Mouse (Mus musculus) small intestine, adult 2 months (tissue): Measurements from ENCODE around the gene Kcnc3. TPM values are rescaled to one million over a fixed set of nuclear protein-coding genes. Genes with fewer than 3 reads are reported as not detected.

Experiments used
- H3K27ac ChIP-seq: fragments of 200-500 bp; 2 replicates; pipeline ENCODE4 v1.5.1; 2012; ENCODE audit warnings: low read depth, low read length, control low read depth, inconsistent platforms; ENCODE audit not compliant: insufficient read depth
- H3K27me3 ChIP-seq: fragments of 200-500 bp; 2 replicates; pipeline ENCODE4 v1.6.1; 2012; ENCODE audit warnings: mild to moderate bottlenecking, moderate library complexity, low read length, inconsistent platforms; ENCODE audit not compliant: control insufficient read depth, insufficient read depth
- H3K36me3 ChIP-seq: fragments of 200-500 bp; 2 replicates; pipeline ENCODE4 v1.6.1; 2012; ENCODE audit warnings: mild to moderate bottlenecking, low read length, control low read depth, inconsistent platforms; ENCODE audit not compliant: control insufficient read depth, insufficient read depth
- H3K4me1 ChIP-seq: fragments of 200-500 bp; 2 replicates; pipeline ENCODE4 v1.6.1; 2012; ENCODE audit warnings: low read length, inconsistent platforms, mixed read lengths; ENCODE audit not compliant: control insufficient read depth, insufficient read depth, insufficient read length
- H3K4me3 ChIP-seq: fragments of 200-500 bp; 2 replicates; pipeline ENCODE4 v1.5.1; 2012; ENCODE audit warnings: low read depth, mild to moderate bottlenecking, control low read depth, inconsistent platforms, low read length, moderate library complexity
- CTCF ChIP-seq: fragments of 200-500 bp; IDR thresholded peaks from 2 replicates; pipeline ENCODE4 v1.5.1; 2012; ENCODE audit warnings: low read depth, mild to moderate bottlenecking, control low read depth, inconsistent platforms, low read length, moderate library complexity, mixed read lengths; ENCODE audit not compliant: insufficient replicate concordance, insufficient read length; ENCODE audit errors: extremely low read depth
- POLR2A ChIP-seq: fragments of 200-500 bp; IDR thresholded peaks from 2 replicates; pipeline ENCODE4 v1.6.1; 2012; ENCODE audit warnings: low read depth, mild to moderate bottlenecking, control low read depth, inconsistent platforms, low read length, moderate library complexity
- WGBS: fragments of 180-500 bp; shearing (Covaris S2); methylation state at CpG from one replicate; pipeline ENCODE4 v1.1.7; 2018; 5-methylcytosine and 5-hydroxymethylcytosine counted together
- polyA plus RNA-seq: library from polyadenylated mRNA; depleted of rRNA; stranded (reverse); fragments of >200 nt; gene quantifications from 2 replicates; pipeline ENCODE4 v1.2.3, GENCODE M21; 2012

The Kcnc3 gene
- polyA plus RNA-seq, 1 experiment: 3.1 TPM

DNA sequence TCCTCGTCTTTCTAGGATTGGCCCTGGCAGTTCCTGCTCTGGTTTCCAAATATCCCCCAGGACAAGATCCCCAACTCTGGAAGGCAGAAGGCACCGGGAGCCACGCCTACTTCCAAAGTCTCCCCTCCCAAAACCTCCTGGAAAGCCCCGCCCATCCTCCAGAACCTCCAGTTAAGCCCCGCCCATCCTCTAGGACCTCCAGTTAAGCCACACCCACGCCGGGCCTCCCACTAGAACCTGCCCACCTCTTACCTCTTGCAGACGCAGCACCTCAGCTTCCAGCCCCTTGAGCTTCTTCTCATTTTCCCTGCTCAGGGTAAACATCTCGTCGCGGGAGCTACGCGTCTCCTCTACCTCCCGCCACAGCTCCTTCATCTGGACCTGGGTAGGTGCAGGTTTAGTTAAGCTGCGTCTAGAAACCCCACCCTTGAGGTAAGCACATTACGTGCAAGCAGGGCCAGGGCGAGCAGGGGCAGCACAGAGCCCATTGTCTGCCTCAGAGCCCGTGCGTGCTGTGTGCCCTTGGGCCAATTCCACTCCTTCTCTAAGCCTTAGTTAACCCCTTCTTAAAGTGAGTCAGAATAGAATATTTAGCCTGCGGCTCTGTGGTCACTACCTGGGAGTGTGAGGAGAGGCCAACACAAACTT lies 23.7 kb downstream of the Kcnc3 start:
- Histone ChIP-seq H3K4me1 (no peaks in the 10 kb centered on the region), H3K4me3 (no peak overlapping the region), H3K27ac (no peak overlapping the region), H3K36me3 (peaks cover 82% of the 10 kb centered on the region), H3K27me3 (no peaks in the 10 kb centered on the region)
- 63% methylated on average over 20 of the region's 20 CpGs for WGBS
- no peak for TF ChIP-seq POLR2A
- TF ChIP-seq CTCF: no peak

DNA sequence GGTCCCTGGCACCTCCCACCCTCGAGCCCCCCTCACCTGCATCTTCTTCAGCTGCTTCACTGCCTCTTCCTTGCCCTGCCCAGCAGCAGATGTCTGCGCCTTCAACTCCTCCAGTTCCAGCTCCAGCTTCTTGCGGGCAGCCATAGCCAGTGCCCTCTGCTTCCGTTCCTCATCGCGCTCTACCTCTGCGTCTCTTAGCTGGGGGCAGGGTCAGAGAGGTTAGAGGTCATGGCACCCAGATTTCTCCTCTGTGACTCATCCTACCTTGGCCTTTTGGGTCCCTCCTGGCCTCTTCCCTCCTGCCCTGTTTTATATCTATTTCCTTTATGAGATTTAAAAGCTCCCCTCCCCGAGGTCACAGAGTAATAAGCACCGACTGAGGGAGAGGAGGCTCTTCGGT lies 24.8 kb downstream of the Kcnc3 start:
- H3K27me3 ChIP-seq: no peaks in the 10 kb centered on the region
- whole genome bisulfite sequencing: 51% methylated on average over 10 of the region's 10 CpGs
- no peaks in the 10 kb centered on the region for H3K4me1 ChIP-seq
- peaks cover 81% of the 10 kb centered on the region for H3K36me3 ChIP-seq
- no peak overlapping the region for H3K27ac ChIP-seq
- TF ChIP-seq CTCF (no peak), POLR2A (no peak)
- no peak overlapping the region for H3K4me3 ChIP-seq

DNA sequence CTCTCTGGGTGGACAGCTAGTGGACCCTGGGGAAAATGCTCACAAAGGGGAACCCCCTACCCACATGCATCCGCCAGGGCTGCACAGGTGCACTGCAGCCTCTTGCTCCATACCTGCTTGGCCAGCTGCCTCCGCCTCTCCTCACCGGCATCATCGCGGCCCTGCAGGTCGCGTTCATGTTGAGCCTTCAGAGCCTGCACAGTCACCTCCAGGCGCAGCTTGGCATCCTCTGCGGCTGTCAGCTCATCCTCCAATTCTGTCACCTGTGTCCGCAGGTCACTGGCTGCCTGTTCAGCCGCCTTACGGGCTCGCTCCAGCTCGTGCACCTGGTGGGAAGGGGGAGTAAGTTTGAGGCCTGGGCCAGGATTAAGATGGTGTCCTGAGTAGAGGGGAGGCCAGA lies 25.5 kb downstream of the Kcnc3 start:
- Histone ChIP-seq H3K27ac (no peak overlapping the region), H3K27me3 (no peaks in the 10 kb centered on the region), H3K4me3 (no peak overlapping the region), H3K36me3 (peaks cover 80% of the 10 kb centered on the region), H3K4me1 (no peaks in the 10 kb centered on the region)
- no peak for TF ChIP-seq CTCF
- TF ChIP-seq POLR2A: no peak
- 85% methylated on average over 14 of the region's 14 CpGs for WGBS

DNA sequence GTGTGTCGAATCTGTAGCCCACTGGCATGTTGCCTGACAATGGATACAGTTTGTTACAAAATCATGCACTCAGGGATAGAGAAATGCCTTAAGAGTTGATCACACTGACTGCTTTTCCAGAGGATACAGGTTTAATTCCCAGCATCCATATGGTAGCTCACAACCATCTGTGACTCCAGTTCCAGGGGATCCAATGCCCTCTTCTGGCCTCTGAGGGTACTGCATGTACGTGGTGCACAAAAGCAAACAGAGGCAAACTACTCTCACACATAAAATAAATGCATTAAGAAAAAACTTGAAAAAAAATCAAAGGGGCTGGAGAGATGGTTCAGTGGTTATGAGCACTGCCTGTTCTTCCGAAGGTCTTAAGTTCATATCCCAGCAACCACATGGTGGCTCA lies 26.6 kb downstream of the Kcnc3 start:
- Histone ChIP-seq H3K36me3 (peaks cover 76% of the 10 kb centered on the region), H3K4me1 (no peaks in the 10 kb centered on the region), H3K27ac (no peak overlapping the region), H3K4me3 (no peak overlapping the region), H3K27me3 (no peaks in the 10 kb centered on the region)
- 86% methylated on average over 3 of the region's 3 CpGs for WGBS
- TF ChIP-seq CTCF: peak; percentile 23; the same call in 1 of the 2 replicates
- TF ChIP-seq POLR2A: no peak

DNA sequence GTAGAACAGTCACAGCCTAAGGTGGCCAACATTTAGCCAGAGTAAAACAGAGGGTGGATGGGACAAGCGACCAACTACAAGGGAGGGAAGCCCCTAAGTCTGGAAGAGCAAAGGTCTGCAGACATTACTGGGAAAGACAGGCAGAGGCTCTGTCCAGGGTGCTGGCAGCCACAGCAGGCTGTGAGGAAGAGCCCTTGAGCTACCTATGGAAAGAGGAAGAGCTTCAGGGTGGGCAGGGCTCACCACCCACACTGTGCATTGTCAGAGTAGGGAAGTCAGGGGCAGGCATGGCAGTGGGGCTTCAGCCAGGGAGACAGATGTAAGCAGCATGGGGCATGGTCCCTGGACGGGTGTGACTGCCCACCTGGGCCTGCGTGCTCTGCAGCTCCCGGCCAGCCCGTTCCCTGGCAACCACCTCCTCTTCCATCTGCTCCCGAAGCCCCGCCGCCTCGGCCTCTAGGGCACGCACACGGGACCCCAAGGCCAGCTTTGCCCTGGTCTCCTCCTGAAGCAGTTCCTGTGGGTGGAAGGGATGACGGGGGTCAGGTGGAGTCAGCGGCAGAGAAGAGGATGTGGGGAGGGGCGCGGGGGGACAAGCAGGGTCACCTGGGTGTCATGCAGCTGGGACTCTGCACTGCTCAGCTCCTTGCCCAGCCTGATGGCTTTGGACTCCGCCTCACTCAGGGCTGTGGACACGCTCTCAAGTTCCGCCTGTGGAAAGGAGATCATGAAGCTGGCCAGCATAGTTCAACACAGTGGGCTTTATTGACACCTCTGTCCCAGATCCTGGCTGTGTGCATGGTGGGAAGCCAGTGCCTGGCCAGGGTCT lies 33.5 kb downstream of the Kcnc3 start:
- 69% methylated on average over 18 of the region's 18 CpGs for WGBS

DNA sequence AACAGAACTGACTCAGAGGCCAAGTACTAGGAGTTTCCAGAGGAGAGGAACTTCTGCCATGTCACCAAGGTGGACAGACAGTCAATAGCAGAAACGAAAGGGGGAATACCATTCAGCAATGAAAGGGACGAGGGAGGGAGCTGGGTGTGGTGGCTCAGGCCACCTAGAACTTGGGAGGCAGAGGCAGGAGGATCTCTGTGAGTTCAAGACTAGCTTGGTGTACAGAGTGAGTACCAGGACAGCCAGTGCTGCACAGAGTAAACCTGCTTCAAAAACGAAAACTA lies 34.0 kb downstream of the Kcnc3 start:
- Histone ChIP-seq H3K36me3 (peaks cover 86% of the 10 kb centered on the region), H3K27ac (no peak overlapping the region), H3K4me1 (no peaks in the 10 kb centered on the region), H3K27me3 (no peaks in the 10 kb centered on the region), H3K4me3 (no peak overlapping the region)
- 76% methylated on average over 3 of the region's 3 CpGs for whole genome bisulfite sequencing
- no peak for TF ChIP-seq CTCF
- TF ChIP-seq POLR2A: no peak

More for the DNA sequence above, 33.5 kb downstream of the Kcnc3 start:
- Histone ChIP-seq H3K27me3 (no peaks in the 10 kb centered on the region), H3K4me1 (no peaks in the 10 kb centered on the region), H3K4me3 (no peak overlapping the region), H3K36me3 (peaks cover 85% of the 10 kb centered on the region), H3K27ac (no peak overlapping the region)
- TF ChIP-seq CTCF (no peak), POLR2A (no peak)

DNA sequence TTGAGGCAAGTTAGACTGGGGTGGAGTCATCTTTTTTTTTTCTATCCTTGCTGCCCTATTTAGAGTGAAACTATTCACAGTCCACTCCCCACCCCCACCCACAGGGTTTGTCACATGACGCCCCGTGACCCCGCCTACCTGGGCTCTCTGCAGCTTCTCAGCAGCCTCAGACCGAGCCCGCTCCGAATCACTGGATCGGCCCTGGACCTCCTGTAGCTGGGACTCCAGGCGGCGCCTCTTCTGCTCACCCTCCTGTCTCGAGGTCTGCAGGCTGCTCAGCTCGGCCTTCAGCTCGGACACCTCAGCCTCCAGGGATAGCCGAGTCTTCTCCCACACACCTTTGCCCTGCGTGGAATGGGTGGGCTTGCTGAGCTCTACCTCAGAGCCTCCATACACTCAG lies 34.4 kb downstream of the Kcnc3 start:
- TF ChIP-seq POLR2A (no peak), CTCF (no peak)
- Histone ChIP-seq H3K4me3 (no peak overlapping the region), H3K4me1 (no peaks in the 10 kb centered on the region), H3K27me3 (no peaks in the 10 kb centered on the region), H3K36me3 (peaks cover 86% of the 10 kb centered on the region), H3K27ac (no peak overlapping the region)
- WGBS: 87% methylated on average over 14 of the region's 14 CpGs
